Mouse (Mus musculus) heart, embryonic 12.5 days (tissue): ENCODE measurements around the gene Scfd2. TPM values are rescaled to one million over a fixed set of nuclear protein-coding genes. Genes with fewer than 3 reads are reported as not detected.

Source experiments
- ATAC-seq: fragments of 200-750 bp; cut with Nextera tagmentation; 2 replicates; pipeline ENCODE4 v1.8.0; 2017; ENCODE audit warnings: moderate TSS enrichment, moderate library complexity; ENCODE audit not compliant: insufficient number of reproducible peaks, low FRiP score
- H3K27ac ChIP-seq: fragments of 300-500 bp; sonication (generic); 2 replicates; pipeline ENCODE4 v1.5.1; 2016; ENCODE audit warnings: mild to moderate bottlenecking, moderate library complexity; ENCODE audit not compliant: poor library complexity, severe bottlenecking
- H3K27me3 ChIP-seq: fragments of 300-500 bp; sonication (generic); replicated peaks from 2 replicates; pipeline ENCODE4 v1.6.1; 2016; ENCODE audit warnings: mild to moderate bottlenecking, moderate library complexity
- H3K36me3 ChIP-seq: fragments of 300-500 bp; sonication (generic); 2 replicates; pipeline ENCODE4 v1.6.1; 2016; ENCODE audit warnings: mild to moderate bottlenecking, moderate library complexity
- H3K4me1 ChIP-seq: fragments of 300-500 bp; sonication (generic); replicated peaks from 2 replicates; pipeline ENCODE4 v1.6.1; 2016; ENCODE audit warnings: mild to moderate bottlenecking
- H3K4me2 ChIP-seq: fragments of 300-500 bp; sonication (generic); 2 replicates; pipeline ENCODE4 v1.6.1; 2016; ENCODE audit warnings: mild to moderate bottlenecking, moderate library complexity
- H3K4me3 ChIP-seq: fragments of 300-500 bp; sonication (generic); 2 replicates; pipeline ENCODE4 v1.5.1; 2016; ENCODE audit warnings: mild to moderate bottlenecking
- H3K9ac ChIP-seq: fragments of 300-500 bp; sonication (generic); 2 replicates; pipeline ENCODE4 v1.6.1; 2016; ENCODE audit warnings: mild to moderate bottlenecking, moderate library complexity
- H3K9me3 ChIP-seq: fragments of 300-500 bp; sonication (generic); replicated peaks from 2 replicates; pipeline ENCODE4 v1.6.1; 2016; ENCODE audit warnings: mild to moderate bottlenecking, moderate library complexity
- WGBS: fragments of 180-500 bp; shearing (Covaris S2); methylation state at CpG from one replicate; pipeline ENCODE4 v1.1.7; 2016; 5-methylcytosine and 5-hydroxymethylcytosine counted together
- polyA plus RNA-seq: library from polyadenylated mRNA; unstranded; fragments of >200 nt; fragmentation: Nextera tagmentation; extraction: Ambion mirVana; gene quantifications from 2 replicates; pipeline ENCODE4 v1.2.1, GENCODE M21; 2016

The Scfd2 gene
- polyA plus RNA-seq, 1 experiment from 2014 or later, result 13.6 TPM

- no peak for ATAC-seq
- Histone ChIP-seq H3K27ac (peak overlapping the region; percentile 96), H3K9ac (0 out of 2 replicates have a peak overlapping the region, but pooled peaks have one; percentile 31), H3K36me3 (no peaks in the 10 kb centered on the region), H3K4me1 (peaks cover 62% of the 10 kb centered on the region), H3K27me3 (no peaks in the 10 kb centered on the region), H3K4me3 (no peak overlapping the region), H3K4me2 (no peak overlapping the region), H3K9me3 (no peaks in the 10 kb centered on the region)
- WGBS, result 71% methylated on average over 9 of the region's 9 CpGs
Measured at GRCm38 (mm10) chr5:74171768-74172167, 359.8 kb downstream of the Scfd2 start.

GRCm38 (mm10) chr5:74168085-74168484 lies 363.5 kb downstream of the Scfd2 start:
- Histone ChIP-seq H3K27ac (no peak overlapping the region), H3K4me2 (no peak overlapping the region), H3K9me3 (no peaks in the 10 kb centered on the region), H3K36me3 (no peaks in the 10 kb centered on the region), H3K4me1 (peaks cover 48% of the 10 kb centered on the region), H3K9ac (no peak overlapping the region), H3K27me3 (no peaks in the 10 kb centered on the region), H3K4me3 (no peak overlapping the region)
- 73% methylated on average over 3 of the region's 3 CpGs for WGBS
- no peak for ATAC-seq

GRCm38 (mm10) chr5:74166642-74167041 lies 364.9 kb downstream of the Scfd2 start:
- Histone ChIP-seq H3K4me1 (peaks cover 48% of the 10 kb centered on the region), H3K4me3 (no peak overlapping the region), H3K4me2 (no peak overlapping the region), H3K27ac (no peak overlapping the region), H3K27me3 (no peaks in the 10 kb centered on the region), H3K36me3 (no peaks in the 10 kb centered on the region), H3K9ac (no peak overlapping the region), H3K9me3 (no peaks in the 10 kb centered on the region)
- no peak for ATAC-seq
- WGBS, result 89% methylated on average over 3 of the region's 3 CpGs

GRCm38 (mm10) chr5:74164547-74164946 lies 367.0 kb downstream of the Scfd2 start:
- H3K4me3 ChIP-seq, result no peak overlapping the region
- H3K4me1 ChIP-seq, result peaks cover 61% of the 10 kb centered on the region
- H3K9me3 ChIP-seq, result no peaks in the 10 kb centered on the region
- no peak overlapping the region for H3K9ac ChIP-seq
- 79% methylated on average over 7 of the region's 7 CpGs for WGBS
- no peak overlapping the region for H3K27ac ChIP-seq
- no peak overlapping the region for H3K4me2 ChIP-seq
- no peaks in the 10 kb centered on the region for H3K27me3 ChIP-seq
- no peak for ATAC-seq
- H3K36me3 ChIP-seq, result no peaks in the 10 kb centered on the region

GRCm38 (mm10) chr5:74163141-74163540 lies 368.4 kb downstream of the Scfd2 start:
- Histone ChIP-seq H3K36me3 (no peaks in the 10 kb centered on the region; the same call in 1 of the 2 replicates), H3K27ac (peak overlapping the region; percentile 84)

GRCm38 (mm10) chr5:74162013-74162412 lies 369.5 kb downstream of the Scfd2 start:
- H3K9ac ChIP-seq, result peak overlapping the region; percentile 49
- H3K27me3 ChIP-seq, result no peaks in the 10 kb centered on the region
- 34% methylated on average over 3 of the region's 3 CpGs for WGBS
- H3K9me3 ChIP-seq, result no peaks in the 10 kb centered on the region
- peak overlapping the region; percentile 84 for H3K27ac ChIP-seq
- peaks cover 61% of the 10 kb centered on the region for H3K4me1 ChIP-seq
- H3K36me3 ChIP-seq, result no peaks in the 10 kb centered on the region; the same call in 1 of the 2 replicates
- peak overlapping the region; percentile 57 for H3K4me2 ChIP-seq
- no peak for ATAC-seq
- peak overlapping the region; percentile 21; the same call in 1 of the 2 replicates for H3K4me3 ChIP-seq

More at GRCm38 (mm10) chr5:74163141-74163540, 368.4 kb downstream of the Scfd2 start:
- no peak overlapping the region for H3K4me3 ChIP-seq
- H3K4me1 ChIP-seq, result peaks cover 63% of the 10 kb centered on the region
- H3K4me2 ChIP-seq, result no peak overlapping the region
- no peak overlapping the region for H3K9ac ChIP-seq
- ATAC-seq, result no peak
- WGBS, result 71% methylated on average over 6 of the region's 6 CpGs
- no peaks in the 10 kb centered on the region for H3K9me3 ChIP-seq
- H3K27me3 ChIP-seq, result no peaks in the 10 kb centered on the region

- Histone ChIP-seq H3K4me1 (peaks cover 58% of the 10 kb centered on the region), H3K4me3 (peak overlapping the region; percentile 21; the same call in 1 of the 2 replicates), H3K9me3 (no peaks in the 10 kb centered on the region), H3K4me2 (peak overlapping the region; percentile 57), H3K36me3 (no peaks in the 10 kb centered on the region; the same call in 1 of the 2 replicates), H3K27me3 (no peaks in the 10 kb centered on the region), H3K27ac (peak overlapping the region; percentile 84), H3K9ac (peak overlapping the region; percentile 49)
- 10% methylated on average over 15 of the region's 15 CpGs for WGBS
- peak; percentile 85 for ATAC-seq
Measured at GRCm38 (mm10) chr5:74161297-74161926, 370.1 kb downstream of the Scfd2 start.

GRCm38 (mm10) chr5:74160349-74160748 lies 371.2 kb downstream of the Scfd2 start:
- ATAC-seq, result no peak
- Histone ChIP-seq H3K4me3 (no peak overlapping the region), H3K27ac (peak overlapping the region; percentile 84), H3K9ac (no peak overlapping the region), H3K4me2 (no peak overlapping the region), H3K27me3 (no peaks in the 10 kb centered on the region), H3K4me1 (peaks cover 61% of the 10 kb centered on the region), H3K9me3 (no peaks in the 10 kb centered on the region), H3K36me3 (no peaks in the 10 kb centered on the region; the same call in 1 of the 2 replicates)
- WGBS, result 42% methylated on average over 4 of the region's 4 CpGs

- no peaks in the 10 kb centered on the region; the same call in 1 of the 2 replicates for H3K36me3 ChIP-seq
- no peaks in the 10 kb centered on the region for H3K9me3 ChIP-seq
- H3K4me3 ChIP-seq, result no peak overlapping the region
- peak overlapping the region; percentile 84 for H3K27ac ChIP-seq
- peak; percentile 65; the same call in 1 of the 2 replicates for ATAC-seq
- no peaks in the 10 kb centered on the region for H3K27me3 ChIP-seq
- H3K4me1 ChIP-seq, result peaks cover 63% of the 10 kb centered on the region
- 21% methylated on average over 7 of the region's 7 CpGs for WGBS
- no peak overlapping the region for H3K9ac ChIP-seq
- 0 out of 2 replicates have a peak overlapping the region, but pooled peaks have one; percentile 6 for H3K4me2 ChIP-seq
Measured at GRCm38 (mm10) chr5:74159906-74160305, 371.7 kb downstream of the Scfd2 start.

GRCm38 (mm10) chr5:74158929-74159632 lies 372.5 kb downstream of the Scfd2 start:
- H3K4me2 ChIP-seq, result no peak overlapping the region
- H3K9ac ChIP-seq, result no peak overlapping the region
- H3K9me3 ChIP-seq, result no peaks in the 10 kb centered on the region
- no peaks in the 10 kb centered on the region for H3K27me3 ChIP-seq
- peak overlapping the region; percentile 84 for H3K27ac ChIP-seq
- 83% methylated on average over 6 of the region's 6 CpGs for WGBS
- H3K4me1 ChIP-seq, result peaks cover 55% of the 10 kb centered on the region
- H3K4me3 ChIP-seq, result no peak overlapping the region
- H3K36me3 ChIP-seq, result no peaks in the 10 kb centered on the region; the same call in 1 of the 2 replicates
- no peak for ATAC-seq

GRCm38 (mm10) chr5:74155860-74156351 lies 375.7 kb downstream of the Scfd2 start:
- Histone ChIP-seq H3K9ac (no peak overlapping the region), H3K36me3 (no peaks in the 10 kb centered on the region; the same call in 1 of the 2 replicates), H3K27ac (no peak overlapping the region), H3K4me2 (no peak overlapping the region), H3K9me3 (no peaks in the 10 kb centered on the region), H3K27me3 (no peaks in the 10 kb centered on the region), H3K4me3 (no peak overlapping the region), H3K4me1 (peaks cover 29% of the 10 kb centered on the region)
- ATAC-seq, result no peak
- 67% methylated on average over 7 of the region's 7 CpGs for WGBS
